Mouse (Mus musculus) midbrain, postnatal 0 days (tissue): ENCODE data around the gene Sdccag8. TPM values are rescaled to one million over a fixed set of nuclear protein-coding genes. Genes with fewer than 3 reads are reported as not detected.

Experiments used
- ATAC-seq: fragments of 200-750 bp; cut with Nextera tagmentation; 2 replicates; pipeline ENCODE4 v1.8.0; 2017; ENCODE audit warnings: moderate number of reproducible peaks, mild to moderate bottlenecking, moderate TSS enrichment, moderate library complexity; ENCODE audit not compliant: low FRiP score
- DNase-seq: peaks from one replicate; pipeline ENCODE4 v3.0.0-alpha.2; 2015; ENCODE audit warnings: low spot score
- H3K27ac ChIP-seq: fragments of 300-500 bp; sonication (generic); 2 replicates; pipeline ENCODE4 v1.5.1; 2014; ENCODE audit warnings: low read depth, mild to moderate bottlenecking, low read length, mixed read lengths
- H3K27me3 ChIP-seq: fragments of 300-500 bp; sonication (generic); 2 replicates; pipeline ENCODE4 v1.6.1; 2014; ENCODE audit warnings: low read length, control low read depth, mixed read lengths; ENCODE audit not compliant: insufficient read depth
- H3K36me3 ChIP-seq: fragments of 300-500 bp; sonication (generic); 2 replicates; pipeline ENCODE4 v1.6.1; 2014; ENCODE audit warnings: low read length, control low read depth, mixed read lengths; ENCODE audit not compliant: insufficient read depth
- H3K4me1 ChIP-seq: fragments of 300-500 bp; sonication (generic); 2 replicates; pipeline ENCODE4 v1.6.1; 2014; ENCODE audit warnings: mild to moderate bottlenecking, control low read depth, antibody characterized with exemption, low read length, mixed read lengths; ENCODE audit not compliant: insufficient read depth
- H3K4me2 ChIP-seq: fragments of 300-500 bp; sonication (generic); 2 replicates; pipeline ENCODE4 v1.6.1; 2014; ENCODE audit warnings: low read depth, mild to moderate bottlenecking, low read length, mixed read lengths; ENCODE audit not compliant: poor library complexity, severe bottlenecking
- H3K4me3 ChIP-seq: fragments of 300-500 bp; sonication (generic); 2 replicates; pipeline ENCODE4 v1.5.1; 2014; ENCODE audit warnings: low read depth, mild to moderate bottlenecking, low read length, moderate library complexity
- H3K9ac ChIP-seq: fragments of 300-500 bp; sonication (generic); replicated peaks from 2 replicates; pipeline ENCODE4 v1.6.1; 2014; ENCODE audit warnings: mild to moderate bottlenecking, low read length, moderate library complexity, mixed read lengths; ENCODE audit not compliant: poor library complexity, severe bottlenecking
- H3K9me3 ChIP-seq: fragments of 300-500 bp; sonication (generic); 2 replicates; pipeline ENCODE4 v1.6.1; 2016; ENCODE audit warnings: low read length, control low read depth
- CTCF ChIP-seq: IDR thresholded peaks from 2 replicates; pipeline ENCODE4 v1.5.1; 2016; ENCODE audit warnings: antibody characterized with exemption, mild to moderate bottlenecking
- WGBS: fragments of 180-500 bp; shearing (Covaris S2); extraction: QIAGEN DNeasy Blood & Tissue Kit; methylation state at CpG from one replicate; pipeline ENCODE4 v1.1.7; 2014; 5-methylcytosine and 5-hydroxymethylcytosine counted together
- polyA plus RNA-seq: library from polyadenylated mRNA; unstranded; fragments of >200 nt; fragmentation: Nextera tagmentation; extraction: Ambion mirVana; gene quantifications from 2 replicates; pipeline ENCODE4 v1.2.1, GENCODE M21; 2015
- total RNA-seq: library from RNA; depleted of rRNA; stranded (reverse); fragments of >200 nt; gene quantifications from 2 replicates; pipeline ENCODE4 v1.2.3, GENCODE M21; 2014

Sdccag8 gene
- total and polyA plus RNA-seq, 2 experiments from 2014 or later, result 6.1 to 26.8 TPM

DNA sequence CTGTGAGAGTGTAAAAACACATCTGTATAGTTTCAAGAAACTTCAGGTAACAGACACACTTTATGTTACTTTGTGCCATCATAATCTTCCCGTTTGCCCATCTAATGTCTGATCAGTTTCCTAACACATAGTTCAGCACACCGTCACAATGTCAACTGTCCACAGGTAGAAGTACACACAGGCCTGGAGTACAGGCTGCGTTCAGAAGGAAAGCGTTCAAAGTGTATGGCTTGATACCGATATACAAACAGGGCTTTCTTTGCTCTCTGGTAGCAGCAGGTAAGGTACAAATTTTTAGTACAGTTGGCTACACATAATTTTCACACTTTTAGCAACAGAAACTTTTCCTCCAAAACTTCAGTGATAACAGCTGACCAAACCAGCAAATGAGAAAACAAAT, 205.2 kb downstream of the Sdccag8 start:
- H3K4me3 ChIP-seq, result no peak overlapping the region
- TF ChIP-seq CTCF, result no peak
- no peak for ATAC-seq
- no peak overlapping the region for H3K9ac ChIP-seq
- 96% methylated on average over 5 of the region's 5 CpGs for WGBS
- no peaks in the 10 kb centered on the region for H3K4me1 ChIP-seq
- H3K9me3 ChIP-seq, result no peaks in the 10 kb centered on the region
- H3K27ac ChIP-seq, result no peak overlapping the region
- H3K4me2 ChIP-seq, result no peak overlapping the region
- no peaks in the 10 kb centered on the region for H3K27me3 ChIP-seq
- DNase-seq, result no peak
- peaks cover 15% of the 10 kb centered on the region for H3K36me3 ChIP-seq

DNA sequence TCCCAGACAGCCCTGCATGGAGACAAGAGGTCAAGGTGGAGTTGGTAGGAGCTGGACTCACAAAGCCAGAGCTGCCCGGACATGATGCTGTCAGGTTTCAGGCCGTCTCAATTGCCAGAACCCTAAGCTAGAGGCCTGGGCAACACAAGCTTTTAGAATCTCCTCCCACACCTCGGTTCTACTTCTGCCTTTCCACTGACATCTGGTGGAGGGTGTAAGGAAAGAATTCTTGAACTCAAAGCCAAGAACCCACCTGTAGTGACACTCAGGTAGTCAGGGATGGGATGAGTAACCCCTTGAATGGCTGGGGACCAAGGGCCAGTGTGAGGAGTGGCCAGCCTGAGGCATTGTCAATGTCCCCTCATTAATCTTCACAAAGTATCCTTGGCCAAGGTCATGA, 208.3 kb downstream of the Sdccag8 start:
- Histone ChIP-seq H3K27ac (no peak overlapping the region), H3K4me1 (no peaks in the 10 kb centered on the region), H3K9me3 (no peaks in the 10 kb centered on the region), H3K36me3 (peaks cover 15% of the 10 kb centered on the region), H3K4me2 (no peak overlapping the region), H3K27me3 (no peaks in the 10 kb centered on the region), H3K4me3 (no peak overlapping the region), H3K9ac (no peak overlapping the region)
- no peak; the same call in 1 of the 2 replicates for TF ChIP-seq CTCF
- DNase-seq (no peak), ATAC-seq (no peak)
- WGBS, result 59% methylated on average over 3 of the region's 3 CpGs

DNA sequence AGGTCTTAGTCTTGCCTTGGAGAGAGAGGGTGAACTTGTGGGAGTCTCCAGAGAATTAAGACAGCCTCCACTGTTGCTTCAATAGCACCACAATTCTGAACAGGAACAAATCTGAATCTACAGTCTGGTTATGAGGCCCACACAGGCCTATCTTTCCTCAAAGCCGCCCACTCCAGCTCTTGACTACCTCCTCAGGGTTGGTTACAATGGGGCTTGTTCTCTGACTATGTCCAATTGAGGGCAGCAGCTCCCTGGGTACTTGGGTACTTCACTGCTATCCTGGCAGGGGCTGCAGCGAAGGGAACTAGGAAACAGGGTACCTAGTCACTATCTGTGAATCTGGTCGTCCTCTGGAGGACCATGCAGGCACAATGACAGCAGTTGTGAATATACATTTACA, 213.2 kb downstream of the Sdccag8 start:
- Histone ChIP-seq H3K36me3 (peaks cover 9% of the 10 kb centered on the region; the same call in 1 of the 2 replicates), H3K9ac (no peak overlapping the region), H3K27ac (no peak overlapping the region), H3K27me3 (no peaks in the 10 kb centered on the region), H3K9me3 (no peaks in the 10 kb centered on the region), H3K4me2 (no peak overlapping the region), H3K4me3 (no peak overlapping the region), H3K4me1 (no peaks in the 10 kb centered on the region)
- ATAC-seq (no peak), DNase-seq (no peak)
- no peak for TF ChIP-seq CTCF
- WGBS, result 96% methylated on average over 3 of the region's 3 CpGs

DNA sequence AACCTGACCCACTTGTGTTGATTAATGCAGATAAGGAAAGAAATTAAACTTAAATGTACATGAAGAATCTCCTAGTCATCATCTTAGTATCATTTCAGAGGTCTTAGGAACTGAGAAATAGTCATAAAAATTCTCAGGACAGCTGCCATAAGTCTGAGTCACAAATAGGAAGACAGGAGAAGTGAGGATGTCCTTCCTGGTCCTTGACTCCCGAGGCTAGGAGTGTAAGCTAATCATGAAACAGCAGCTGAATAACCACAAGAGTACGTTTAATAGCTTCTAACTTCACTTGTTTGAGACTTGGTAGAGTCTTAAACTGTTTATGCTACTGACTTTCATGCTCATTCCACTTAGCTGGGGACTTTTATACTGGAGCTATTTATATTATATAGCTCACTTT, 214.6 kb downstream of the Sdccag8 start:
- no peaks in the 10 kb centered on the region for H3K9me3 ChIP-seq
- no peak for TF ChIP-seq CTCF
- H3K9ac ChIP-seq, result no peak overlapping the region
- DNase-seq (no peak), ATAC-seq (no peak)
- H3K4me3 ChIP-seq, result no peak overlapping the region
- H3K36me3 ChIP-seq, result no peaks in the 10 kb centered on the region
- no peaks in the 10 kb centered on the region for H3K4me1 ChIP-seq
- no peaks in the 10 kb centered on the region for H3K27me3 ChIP-seq
- 86% methylated on average over 2 of the region's 2 CpGs for WGBS
- no peak overlapping the region for H3K27ac ChIP-seq
- no peak overlapping the region for H3K4me2 ChIP-seq

DNA sequence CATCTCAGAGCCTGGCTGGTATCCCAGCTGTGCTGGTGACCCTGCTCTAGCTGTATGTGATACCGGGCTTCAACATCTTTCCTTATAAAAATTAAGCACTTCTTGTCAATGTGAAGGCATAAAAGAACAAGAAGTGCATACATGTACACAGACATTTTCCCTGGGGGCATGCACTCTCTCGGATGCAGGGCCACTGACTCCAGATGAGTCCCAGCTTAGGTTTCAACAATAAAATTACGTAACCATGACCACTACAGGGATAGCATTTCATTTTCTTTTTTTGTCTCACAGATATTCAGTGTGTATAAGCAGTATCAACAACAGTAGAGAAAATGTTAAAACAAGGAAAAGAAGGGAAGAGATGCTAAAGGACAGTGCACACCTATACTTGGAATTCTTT, 216.2 kb downstream of the Sdccag8 start:
- TF ChIP-seq CTCF, result no peak
- Histone ChIP-seq H3K27me3 (no peaks in the 10 kb centered on the region), H3K4me2 (no peak overlapping the region), H3K4me1 (no peaks in the 10 kb centered on the region), H3K9me3 (no peaks in the 10 kb centered on the region), H3K4me3 (no peak overlapping the region), H3K27ac (no peak overlapping the region), H3K9ac (no peak overlapping the region), H3K36me3 (no peaks in the 10 kb centered on the region)
- ATAC-seq, result no peak
- no peak for DNase-seq
- WGBS, result 75% methylated on average over 3 of the region's 3 CpGs

DNA sequence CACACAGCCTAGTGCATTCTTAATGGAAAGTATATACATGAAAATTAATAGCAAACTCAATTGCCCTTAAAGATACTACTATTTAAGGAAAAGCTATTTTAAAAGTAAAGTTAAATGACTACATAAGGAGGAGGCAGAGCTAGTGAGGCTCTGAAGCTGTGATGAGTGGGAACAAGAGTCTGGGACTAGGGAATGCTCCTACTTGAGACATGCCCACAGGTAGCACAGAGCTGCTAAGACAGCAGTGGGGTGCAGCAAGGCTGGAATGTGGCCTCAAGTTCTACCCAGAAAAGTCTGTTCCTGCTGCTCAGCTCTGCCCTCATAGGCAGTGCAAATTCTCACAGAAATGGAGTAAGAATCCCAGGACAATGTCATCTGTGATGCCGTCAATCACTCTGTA, 216.7 kb downstream of the Sdccag8 start:
- 97% methylated on average over 1 of the region's 1 CpGs for WGBS
- TF ChIP-seq CTCF, result no peak
- H3K27ac ChIP-seq, result no peak overlapping the region
- no peak overlapping the region for H3K9ac ChIP-seq
- H3K27me3 ChIP-seq, result no peaks in the 10 kb centered on the region
- H3K4me1 ChIP-seq, result no peaks in the 10 kb centered on the region
- no peak overlapping the region for H3K4me2 ChIP-seq
- no peak for DNase-seq
- no peak for ATAC-seq
- no peaks in the 10 kb centered on the region for H3K36me3 ChIP-seq
- no peak overlapping the region for H3K4me3 ChIP-seq
- no peaks in the 10 kb centered on the region for H3K9me3 ChIP-seq
